Comparison of ENCODE assay signal across 8 mouse cellular contexts in the genomic region with DNA sequence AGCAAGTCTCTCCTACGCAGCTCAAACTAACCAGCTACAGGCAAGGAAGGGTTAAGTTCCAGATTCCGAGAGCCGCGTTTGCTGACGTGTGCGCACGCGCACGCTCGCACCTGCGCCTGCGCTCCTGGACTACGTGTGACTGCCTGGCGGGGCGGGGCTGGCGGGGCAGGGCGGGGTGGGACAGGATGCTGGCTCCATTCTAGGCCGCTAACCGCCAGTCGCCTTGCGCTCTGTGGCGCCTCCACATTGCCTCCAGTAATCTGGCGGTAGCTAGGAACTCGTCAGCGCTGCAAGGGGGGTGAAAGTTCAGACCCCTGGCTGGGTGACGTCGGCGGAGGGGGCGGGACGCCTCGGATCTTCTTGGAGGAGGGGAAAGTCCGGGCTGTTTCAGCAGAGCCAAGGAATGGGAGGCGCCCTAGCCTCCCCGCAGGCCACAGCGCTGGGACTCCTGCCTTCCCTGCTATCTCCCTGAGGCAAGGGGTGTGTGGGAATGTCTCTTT. TPM values are rescaled to one million over a fixed set of nuclear protein-coding genes. Genes with fewer than 3 reads are reported as not detected.
A peak's percentile ranks its signal among the peaks of the same experiment; 100 is the strongest.
DNase-seq lines count a peak whose midpoint lies in the region; ATAC-seq and TF ChIP-seq lines count a peak whose summit lies in the region.

No protein-coding gene starts in this region.

- intact Hi-C loops in heart, adult 2 months (cut with DNase I) = loop anchor here (1.0 kb wide), 1 partner anchor 28 kb away; no protein-coding TSS in a partner anchor

- no peaks in the 10 kb centered on the region for H3K9me3 ChIP-seq in embryonic facial prominence, embryonic 14.5 days (ENCODE audit: control insufficient read depth, low read length)
- no peaks in the 10 kb centered on the region for H3K9me3 ChIP-seq in limb, embryonic 13.5 days
- no peaks in the 10 kb centered on the region for H3K9me3 ChIP-seq in midbrain, embryonic 16.5 days (replicated peaks; ENCODE audit: control insufficient read depth, low read length, poor library complexity, severe bottlenecking)

- peaks cover 19% of the 10 kb centered on the region for H3K27me3 ChIP-seq in embryonic facial prominence, embryonic 14.5 days (replicated peaks; ENCODE audit: control insufficient read depth, insufficient read depth, low read length)
- no peaks in the 10 kb centered on the region for H3K27me3 ChIP-seq in heart, adult 2 months (ENCODE audit: control insufficient read depth, insufficient read depth, low read length)
- peaks cover 10% of the 10 kb centered on the region; the same call in 1 of the 2 replicates for H3K27me3 ChIP-seq in limb, embryonic 13.5 days
- H3K27me3 ChIP-seq in midbrain, embryonic 16.5 days (ENCODE audit: control insufficient read depth, insufficient read depth, low read depth, low read length) = no peaks in the 10 kb centered on the region; the same call in 1 of the 2 replicates

- H3K4me3 ChIP-seq in embryonic facial prominence, embryonic 14.5 days (ENCODE audit: low read depth, low read length) = peak overlapping the region; percentile 44
- H3K4me3 ChIP-seq in heart, adult 2 months = peak overlapping the region; percentile 60
- peak overlapping the region; percentile 48 for H3K4me3 ChIP-seq in limb, embryonic 13.5 days
- peak overlapping the region; percentile 49 for H3K4me3 ChIP-seq in midbrain, embryonic 16.5 days (ENCODE audit: low read depth, low read length)

- ATAC-seq in embryonic facial prominence, embryonic 14.5 days (ENCODE audit: low read depth) = peak; percentile 99
- peak; percentile 99 for ATAC-seq in limb, embryonic 13.5 days (ENCODE audit: low FRiP score, low read depth)
- ATAC-seq in midbrain, embryonic 16.5 days = peak; percentile 99

- TF ChIP-seq POLR2A in heart, adult 2 months (IDR thresholded peaks at IDR 0.05; ENCODE audit: insufficient read depth, low read depth, low read length) = peak; percentile 93

- DNase-seq in 3T3-L1 (ENCODE audit: low read depth, low spot score) = peak; percentile 99
- DNase-seq in adrenal gland, postnatal 4 days (ENCODE audit: low spot score in 2 of 2) = peak; percentile 70 to 86
- peak; percentile 97 for DNase-seq in embryonic facial prominence, embryonic 14.5 days (ENCODE audit: low spot score)
- peak; percentile 95 for DNase-seq in heart, adult 2 months
- DNase-seq in kidney, adult 8-10 months = peak; percentile 95 to 96
- DNase-seq in spleen, postnatal 10 days (ENCODE audit: low spot score in 2 of 2) = peak; percentile 83 to 91

- H3K4me2 ChIP-seq in embryonic facial prominence, embryonic 14.5 days (ENCODE audit: low read depth, low read length) = peak overlapping the region; percentile 58
- peak overlapping the region; percentile 59 for H3K4me2 ChIP-seq in limb, embryonic 13.5 days (replicated peaks)
- peak overlapping the region; percentile 55 for H3K4me2 ChIP-seq in midbrain, embryonic 16.5 days (ENCODE audit: low read length)

- no peaks in the 10 kb centered on the region for H3K36me3 ChIP-seq in embryonic facial prominence, embryonic 14.5 days (ENCODE audit: control insufficient read depth, insufficient read depth, low read length)
- H3K36me3 ChIP-seq in heart, adult 2 months (ENCODE audit: control insufficient read depth, insufficient read depth, low read length) = no peaks in the 10 kb centered on the region
- H3K36me3 ChIP-seq in limb, embryonic 13.5 days = no peaks in the 10 kb centered on the region
- H3K36me3 ChIP-seq in midbrain, embryonic 16.5 days (ENCODE audit: control insufficient read depth, insufficient read depth, low read length) = no peaks in the 10 kb centered on the region

- peak overlapping the region; percentile 93 for H3K27ac ChIP-seq in embryonic facial prominence, embryonic 14.5 days (replicated peaks; ENCODE audit: low read depth, low read length)
- H3K27ac ChIP-seq in heart, adult 2 months = peak overlapping the region; percentile 89
- peak overlapping the region; percentile 90 for H3K27ac ChIP-seq in limb, embryonic 13.5 days
- peak overlapping the region; percentile 88 for H3K27ac ChIP-seq in midbrain, embryonic 16.5 days (ENCODE audit: low read length)

- WGBS in embryonic facial prominence, embryonic 14.5 days = 10% methylated on average over 29 of the region's 35 CpGs
- WGBS in heart, adult 2 months = 2% methylated on average over 34 of the region's 35 CpGs
- WGBS in limb, embryonic 13.5 days = 12% methylated on average over 33 of the region's 35 CpGs
- WGBS in midbrain, embryonic 16.5 days = 9% methylated on average over 29 of the region's 35 CpGs

- no peaks in the 10 kb centered on the region for H3K4me1 ChIP-seq in embryonic facial prominence, embryonic 14.5 days (ENCODE audit: control insufficient read depth, insufficient read depth, low read length)
- H3K4me1 ChIP-seq in heart, adult 2 months (ENCODE audit: control insufficient read depth, insufficient read depth, low read length) = peaks cover 2% of the 10 kb centered on the region; the same call in 1 of the 2 replicates
- H3K4me1 ChIP-seq in limb, embryonic 13.5 days = no peaks in the 10 kb centered on the region
- no peaks in the 10 kb centered on the region; the same call in 1 of the 2 replicates for H3K4me1 ChIP-seq in midbrain, embryonic 16.5 days (ENCODE audit: control insufficient read depth, insufficient read depth, low read length)

- H3K79me2 ChIP-seq in heart, adult 2 months (replicated peaks; ENCODE audit: control insufficient read depth, insufficient read depth, low read length) = no peaks in the 10 kb centered on the region

- TF ChIP-seq EP300 in heart, adult 2 months (IDR thresholded peaks at IDR 0.05; ENCODE audit: insufficient read depth, low read depth, low read length) = peak; percentile 58; the same call in 1 of the 2 replicates

- peak overlapping the region; percentile 69 for H3K9ac ChIP-seq in embryonic facial prominence, embryonic 14.5 days (ENCODE audit: low read depth, low read length)
- peak overlapping the region; percentile 80 for H3K9ac ChIP-seq in heart, adult 2 months (ENCODE audit: low read depth, low read length)
- peak overlapping the region; percentile 66 for H3K9ac ChIP-seq in limb, embryonic 13.5 days
- H3K9ac ChIP-seq in midbrain, embryonic 16.5 days (ENCODE audit: low read depth, low read length) = peak overlapping the region; percentile 65

- peak; percentile 43 for TF ChIP-seq CTCF in heart, adult 2 months (IDR thresholded peaks at IDR 0.05)

RNA-seq across cellular contexts. Expression of gene Usp9x, which starts 29.6 kb away (rescaled TPM):
- total RNA-seq in adrenal gland, postnatal 4 days (2021) = 100 to 1,000 TPM; 150 to 172 TPM
- 54.5 and 58.9 TPM in 2 replicates for polyA plus RNA-seq in embryonic facial prominence, embryonic 14.5 days (2014; fragmentation: Nextera tagmentation; extraction: Ambion mirVana)
- 100 to 1,000 TPM; 142 to 170 TPM for total RNA-seq in heart, adult 2 months (2021)
- polyA plus RNA-seq in heart, adult 2 months (2012; rRNA removed) = 17.7 and 35.3 TPM in 2 replicates
- polyA plus RNA-seq in limb, embryonic 13.5 days (2015; fragmentation: Nextera tagmentation; extraction: Ambion mirVana) = 29.7 and 32.8 TPM in 2 replicates
- 35.2 and 41.4 TPM in 2 replicates for polyA plus RNA-seq in midbrain, embryonic 16.5 days (2015; fragmentation: Nextera tagmentation; extraction: Ambion mirVana)

Comparison
In these comparisons a context has a peak if more than half of its experiments do, and no peak if none do; other contexts are left out.
1. Peak in every context shown above with its lines: DNase-seq, ATAC-seq, H3K4me3 ChIP-seq and H3K27ac ChIP-seq.